Mouse (Mus musculus) neural tube, embryonic 11.5 days (tissue): Measurements from ENCODE around the gene B3gat1. TPM values are rescaled to one million over a fixed set of nuclear protein-coding genes. Genes with fewer than 3 reads are reported as not detected.

Source experiments
- ATAC-seq: fragments of 200-750 bp; cut with Nextera tagmentation; 2 replicates; pipeline ENCODE4 v1.8.0; 2017; ENCODE audit warnings: moderate number of reproducible peaks, mild to moderate bottlenecking, moderate TSS enrichment, moderate library complexity; ENCODE audit not compliant: insufficient read depth, low FRiP score, low TSS enrichment
- DNase-seq: peaks from one replicate; pipeline ENCODE4 v3.0.0-alpha.2; 2015; ENCODE audit warnings: low spot score
- H3K27ac ChIP-seq: fragments of 300-500 bp; sonication (generic); 2 replicates; pipeline ENCODE4 v1.5.1; 2014; ENCODE audit warnings: low read depth, mild to moderate bottlenecking, low read length
- H3K27me3 ChIP-seq: fragments of 300-500 bp; sonication (generic); 2 replicates; pipeline ENCODE4 v1.6.1; 2014; ENCODE audit warnings: mild to moderate bottlenecking, low read length, mixed read lengths; ENCODE audit not compliant: control insufficient read depth, insufficient read depth
- H3K36me3 ChIP-seq: fragments of 300-500 bp; sonication (generic); 2 replicates; pipeline ENCODE4 v1.6.1; 2014; ENCODE audit warnings: mild to moderate bottlenecking, low read length, moderate library complexity, mixed read lengths; ENCODE audit not compliant: control insufficient read depth, insufficient read depth
- H3K4me1 ChIP-seq: fragments of 300-500 bp; sonication (generic); 2 replicates; pipeline ENCODE4 v1.6.1; 2014; ENCODE audit warnings: low read length, mixed read lengths; ENCODE audit not compliant: control insufficient read depth, insufficient read depth
- H3K4me2 ChIP-seq: fragments of 300-500 bp; sonication (generic); 2 replicates; pipeline ENCODE4 v1.6.1; 2014; ENCODE audit warnings: low read depth, mild to moderate bottlenecking, moderate library complexity
- H3K4me3 ChIP-seq: fragments of 300-500 bp; sonication (generic); 2 replicates; pipeline ENCODE4 v1.5.1; 2014; ENCODE audit warnings: low read depth, low read length
- H3K9ac ChIP-seq: fragments of 300-500 bp; sonication (generic); 2 replicates; pipeline ENCODE4 v1.6.1; 2014; ENCODE audit warnings: mild to moderate bottlenecking, low read length
- H3K9me3 ChIP-seq: fragments of 300-500 bp; sonication (generic); 2 replicates; pipeline ENCODE4 v1.6.1; 2016; ENCODE audit warnings: low read length; ENCODE audit not compliant: control insufficient read depth
- WGBS: fragments of 180-500 bp; shearing (Covaris S2); extraction: QIAGEN DNeasy Blood & Tissue Kit; methylation state at CpG from one replicate; pipeline ENCODE4 v1.1.7; 2014; 5-methylcytosine and 5-hydroxymethylcytosine counted together
- polyA plus RNA-seq: library from polyadenylated mRNA; unstranded; fragments of >200 nt; fragmentation: Nextera tagmentation; extraction: Ambion mirVana; gene quantifications from 2 replicates; pipeline ENCODE4 v1.2.1, GENCODE M21; 2014

Gene B3gat1
- polyA plus RNA-seq, 1 experiment from 2014 or later: 7.2 TPM

- Histone ChIP-seq H3K4me2 (no peak overlapping the region), H3K4me1 (no peaks in the 10 kb centered on the region), H3K27ac (no peak overlapping the region), H3K4me3 (no peak overlapping the region), H3K9me3 (no peaks in the 10 kb centered on the region), H3K36me3 (no peaks in the 10 kb centered on the region; the same call in 1 of the 2 replicates), H3K27me3 (no peaks in the 10 kb centered on the region), H3K9ac (no peak overlapping the region)
- ATAC-seq (peak; percentile 63; the same call in 1 of the 2 replicates), DNase-seq (peak; percentile 57)
- 34% methylated on average over 9 of the region's 9 CpGs for whole genome bisulfite sequencing
Observed at GRCm38 (mm10) chr9:26760081-26760480, 26.6 kb downstream of the B3gat1 start.

DNA sequence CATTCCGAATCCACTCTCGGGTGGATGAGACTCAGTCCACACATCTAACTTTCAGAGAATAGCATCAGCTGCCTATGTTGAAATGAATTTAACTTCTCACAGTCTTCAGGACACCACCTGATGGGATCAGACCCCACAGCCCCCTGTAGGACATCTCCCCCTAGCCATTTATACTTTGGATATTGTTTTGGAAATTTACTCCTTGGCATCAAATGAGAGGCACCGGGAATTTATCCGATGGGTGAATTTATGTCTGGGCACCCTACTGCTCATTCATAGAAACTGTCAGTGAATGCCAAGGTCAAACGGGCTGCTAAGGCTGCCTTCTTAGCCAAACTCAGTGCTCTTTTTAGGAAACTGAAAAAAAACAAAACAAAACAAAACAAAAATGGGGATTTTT, 27.0 kb downstream of the B3gat1 start:
- Histone ChIP-seq H3K4me2 (no peak overlapping the region), H3K36me3 (no peaks in the 10 kb centered on the region; the same call in 1 of the 2 replicates), H3K4me3 (no peak overlapping the region), H3K4me1 (no peaks in the 10 kb centered on the region), H3K9me3 (no peaks in the 10 kb centered on the region), H3K27ac (no peak overlapping the region), H3K27me3 (no peaks in the 10 kb centered on the region), H3K9ac (no peak overlapping the region)
- DNase-seq (no peak), ATAC-seq (no peak)
- WGBS: 60% methylated on average over 5 of the region's 5 CpGs

DNA sequence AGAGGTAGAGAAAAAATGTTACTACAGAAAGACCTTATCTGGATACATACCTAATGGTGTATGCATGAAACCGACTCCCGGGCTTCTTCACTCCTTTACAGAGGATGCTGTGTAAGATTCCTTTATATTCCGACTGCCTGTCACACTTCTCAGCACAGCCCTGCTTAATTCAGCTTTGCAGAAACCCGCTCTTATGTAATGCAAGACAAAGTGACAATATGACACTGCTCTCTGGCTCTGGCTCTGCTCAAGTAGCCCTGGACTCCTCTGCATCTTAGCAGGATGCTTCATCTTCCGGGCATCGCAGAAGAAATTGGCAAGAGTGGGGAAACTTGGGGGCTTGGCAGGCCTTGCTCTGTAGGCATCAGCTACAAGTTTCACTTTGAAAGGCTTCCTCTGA, 28.9 kb downstream of the B3gat1 start:
- no peak overlapping the region for H3K4me2 ChIP-seq
- H3K4me1 ChIP-seq: no peaks in the 10 kb centered on the region
- no peaks in the 10 kb centered on the region for H3K9me3 ChIP-seq
- ATAC-seq (no peak), DNase-seq (no peak)
- no peaks in the 10 kb centered on the region for H3K27me3 ChIP-seq
- no peak overlapping the region for H3K9ac ChIP-seq
- no peak overlapping the region for H3K27ac ChIP-seq
- H3K4me3 ChIP-seq: no peak overlapping the region
- 92% methylated on average over 6 of the region's 6 CpGs for WGBS
- H3K36me3 ChIP-seq: no peaks in the 10 kb centered on the region

- H3K4me3 ChIP-seq: no peak overlapping the region
- DNase-seq (no peak), ATAC-seq (no peak)
- H3K4me1 ChIP-seq: no peaks in the 10 kb centered on the region
- no peaks in the 10 kb centered on the region for H3K9me3 ChIP-seq
- no peaks in the 10 kb centered on the region for H3K27me3 ChIP-seq
- no peak overlapping the region for H3K4me2 ChIP-seq
- no peaks in the 10 kb centered on the region for H3K36me3 ChIP-seq
- no peak overlapping the region for H3K27ac ChIP-seq
- H3K9ac ChIP-seq: no peak overlapping the region
- 90% methylated on average over 3 of the region's 3 CpGs for WGBS
Observed at GRCm38 (mm10) chr9:26768181-26768580, 34.7 kb downstream of the B3gat1 start.

DNA sequence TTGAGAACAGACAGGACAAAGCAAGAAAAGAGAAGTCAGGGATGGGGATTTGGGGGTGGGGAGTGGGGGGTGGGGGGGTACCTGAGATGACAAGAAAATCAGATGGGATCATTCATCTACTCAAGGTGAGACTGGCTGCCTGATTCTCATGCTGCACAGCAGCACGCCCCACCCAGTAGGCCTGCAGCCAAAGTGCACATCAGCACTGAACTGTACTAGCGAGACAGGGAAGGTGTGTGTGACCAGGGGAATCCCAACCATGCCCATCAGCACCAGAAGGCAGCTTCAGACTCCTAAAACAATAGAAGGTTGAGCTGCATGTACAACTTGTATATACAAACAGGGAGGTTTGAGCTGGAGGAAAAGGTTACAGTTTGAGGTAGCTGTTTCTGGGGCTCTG, 42.2 kb downstream of the B3gat1 start:
- Histone ChIP-seq H3K9ac (no peak overlapping the region), H3K27ac (no peak overlapping the region), H3K4me3 (no peak overlapping the region), H3K36me3 (no peaks in the 10 kb centered on the region), H3K4me1 (no peaks in the 10 kb centered on the region), H3K4me2 (no peak overlapping the region), H3K9me3 (no peaks in the 10 kb centered on the region), H3K27me3 (no peaks in the 10 kb centered on the region)
- WGBS: 89% methylated on average over 2 of the region's 2 CpGs
- DNase-seq (no peak), ATAC-seq (peak; percentile 33; the same call in 1 of the 2 replicates)

DNA sequence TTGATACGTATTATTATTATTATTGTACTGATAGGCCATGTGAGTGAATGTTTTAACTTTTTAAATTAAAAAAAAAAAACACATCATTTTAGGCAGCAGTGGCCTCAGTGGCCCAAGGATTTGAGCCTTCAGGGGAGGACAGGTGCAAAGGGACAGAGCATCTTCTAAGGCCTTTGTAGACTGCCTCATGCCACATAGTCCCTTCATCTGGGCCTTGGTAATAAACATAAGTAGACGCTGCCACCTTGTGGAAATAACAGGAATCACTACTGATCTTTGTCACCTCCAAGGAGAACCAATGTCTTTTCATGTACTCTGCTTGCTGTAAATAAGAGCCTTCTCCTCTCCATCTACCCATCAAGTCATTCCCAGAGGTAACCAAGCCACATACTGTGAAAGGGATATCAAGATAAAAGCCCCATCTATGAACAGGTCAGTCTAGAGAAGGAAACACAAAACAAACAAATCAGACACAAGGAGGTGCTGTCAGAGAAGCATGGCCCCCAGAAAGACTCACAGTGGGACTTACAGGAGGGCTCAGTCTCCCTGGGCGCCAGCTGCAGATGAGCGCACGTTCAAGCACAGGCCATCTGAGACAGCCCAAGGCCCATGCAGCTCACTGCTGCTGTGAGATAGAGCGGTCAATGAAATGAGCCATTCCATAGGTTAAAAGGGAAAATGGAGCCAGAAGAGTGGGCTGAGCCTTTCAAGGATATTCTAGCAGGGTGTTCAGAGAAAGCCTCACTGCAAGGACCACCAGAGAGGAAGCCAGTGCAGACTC, 42.8 kb downstream of the B3gat1 start:
- ATAC-seq: peak; percentile 53
- no peaks in the 10 kb centered on the region for H3K4me1 ChIP-seq
- H3K27me3 ChIP-seq: no peaks in the 10 kb centered on the region
- DNase-seq: peak; percentile 40
- H3K4me3 ChIP-seq: no peak overlapping the region
- H3K4me2 ChIP-seq: no peak overlapping the region
- no peak overlapping the region for H3K27ac ChIP-seq
- WGBS: 60% methylated on average over 6 of the region's 6 CpGs
- no peaks in the 10 kb centered on the region for H3K36me3 ChIP-seq
- no peaks in the 10 kb centered on the region for H3K9me3 ChIP-seq
- H3K9ac ChIP-seq: no peak overlapping the region

- no peaks in the 10 kb centered on the region for H3K9me3 ChIP-seq
- no peaks in the 10 kb centered on the region for H3K27me3 ChIP-seq
- H3K4me2 ChIP-seq: no peak overlapping the region
- no peak overlapping the region for H3K27ac ChIP-seq
- no peak for ATAC-seq
- no peaks in the 10 kb centered on the region for H3K4me1 ChIP-seq
- H3K4me3 ChIP-seq: no peak overlapping the region
- DNase-seq: no peak
- H3K9ac ChIP-seq: no peak overlapping the region
- H3K36me3 ChIP-seq: no peaks in the 10 kb centered on the region
- 83% methylated on average over 7 of the region's 7 CpGs for WGBS
Observed at GRCm38 (mm10) chr9:26778421-26778820, 44.9 kb downstream of the B3gat1 start.

DNA sequence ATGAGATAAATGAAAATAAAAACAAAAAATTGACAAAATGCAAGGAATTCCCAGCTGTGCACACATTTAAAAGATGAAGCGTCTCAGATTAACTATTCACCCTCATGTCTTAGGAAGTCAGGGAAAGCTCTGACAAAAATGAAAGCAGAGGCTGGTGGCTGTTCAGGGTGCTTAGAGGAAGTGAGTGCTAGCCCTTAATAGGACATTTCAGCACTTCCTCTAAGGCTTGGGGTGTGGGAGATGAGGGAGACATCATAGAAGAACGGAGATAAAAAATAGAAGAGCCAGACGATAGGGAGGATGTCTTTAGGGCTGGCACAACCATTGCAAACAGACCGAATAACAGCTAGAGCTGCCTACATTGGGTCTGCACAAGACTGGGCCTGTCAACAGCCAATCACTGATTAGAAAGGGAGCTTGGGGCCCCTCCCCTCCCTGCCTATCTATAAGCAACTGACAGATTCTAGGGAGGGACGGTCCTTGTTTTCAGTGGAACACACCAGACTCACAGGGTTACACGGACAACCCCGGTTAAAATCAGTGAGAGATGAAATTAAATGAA, 50.0 kb downstream of the B3gat1 start:
- H3K9me3 ChIP-seq: no peaks in the 10 kb centered on the region
- H3K4me3 ChIP-seq: no peak overlapping the region
- no peak overlapping the region for H3K9ac ChIP-seq
- ATAC-seq (no peak), DNase-seq (no peak)
- WGBS: 68% methylated on average over 7 of the region's 7 CpGs
- H3K36me3 ChIP-seq: no peaks in the 10 kb centered on the region
- no peak overlapping the region for H3K4me2 ChIP-seq
- no peaks in the 10 kb centered on the region for H3K4me1 ChIP-seq
- no peak overlapping the region for H3K27ac ChIP-seq
- no peaks in the 10 kb centered on the region for H3K27me3 ChIP-seq

- Histone ChIP-seq H3K4me3 (no peak overlapping the region), H3K9ac (no peak overlapping the region), H3K27ac (no peak overlapping the region), H3K4me2 (no peak overlapping the region), H3K9me3 (no peaks in the 10 kb centered on the region), H3K36me3 (no peaks in the 10 kb centered on the region), H3K4me1 (no peaks in the 10 kb centered on the region), H3K27me3 (no peaks in the 10 kb centered on the region)
- WGBS: 80% methylated on average over 3 of the region's 3 CpGs
- DNase-seq (no peak), ATAC-seq (no peak)
Observed at GRCm38 (mm10) chr9:26792829-26793228, 59.3 kb downstream of the B3gat1 start.
